Comparison of ENCODE assay signal across 16 mouse cellular contexts in the genomic region with DNA sequence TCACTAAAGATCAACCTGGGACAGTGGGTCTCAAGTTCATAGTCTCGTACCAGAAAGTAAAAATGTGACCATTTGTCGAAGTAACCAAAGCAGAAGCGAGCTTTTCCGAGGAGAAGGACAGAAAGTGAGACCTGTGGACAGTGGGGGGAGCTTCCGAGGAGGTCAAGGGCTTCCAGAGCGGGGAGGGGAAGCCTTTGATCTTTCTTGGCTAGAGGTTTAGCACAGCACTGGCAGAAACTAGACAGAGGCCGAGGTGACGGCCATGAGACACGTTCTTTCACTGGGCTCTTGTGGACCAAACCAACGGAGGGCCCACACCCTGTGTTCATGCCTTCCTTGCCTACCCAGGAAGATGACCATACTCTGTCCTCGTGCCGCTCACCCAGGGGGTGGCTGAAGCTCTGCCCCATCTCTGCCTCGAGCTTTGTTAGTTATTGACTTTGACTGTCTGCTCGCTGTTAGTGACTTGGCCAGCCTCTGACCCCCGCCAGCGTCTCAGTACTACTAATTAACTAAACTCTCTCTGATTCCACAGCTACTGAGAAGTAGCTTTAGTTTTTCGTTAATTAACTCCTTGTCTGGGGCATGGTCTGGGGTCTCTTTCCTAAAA. TPM values are rescaled to one million over a fixed set of nuclear protein-coding genes. Genes with fewer than 3 reads are reported as not detected.
DNase-seq lines count a peak whose midpoint lies in the region; ATAC-seq and TF ChIP-seq lines count a peak whose summit lies in the region.
"Had no signal": no experiment of that assay in that cellular context is flagged by ENCODE, and none has a peak within 500 bp of the region (broad histone marks: within the 10 kb centered on the region; RNA-seq: fewer than 3 reads in every experiment).

No protein-coding gene starts in this region.

- H3K79me2 ChIP-seq in liver, adult 2 months (ENCODE audit: control insufficient read depth, insufficient read depth, low read length) = no peaks in the 10 kb centered on the region

- no peak overlapping the region for H3K4me2 ChIP-seq in liver, embryonic 11.5 days
- H3K4me2 ChIP-seq: embryonic facial prominence, embryonic 12.5 days; heart, embryonic 15.5 days; stomach, embryonic 15.5 days had no signal

- no peak overlapping the region for H3K4me3 ChIP-seq in liver, adult 2 months (ENCODE audit: insufficient read depth, low read depth, low read length)
- no peak overlapping the region for H3K4me3 ChIP-seq in liver, embryonic 11.5 days (ENCODE audit: low read depth, low read length)
- H3K4me3 ChIP-seq in layer of hippocampus, adult 2 months = no peak overlapping the region
- H3K4me3 ChIP-seq: embryonic facial prominence, embryonic 12.5 days; heart, embryonic 15.5 days; hindbrain, embryonic 10.5 days; midbrain, embryonic 10.5 days; stomach, embryonic 15.5 days had no signal

- ATAC-seq in liver, embryonic 11.5 days (replicated peaks; ENCODE audit: low FRiP score) = no peak

- no peak overlapping the region for H3K27ac ChIP-seq in liver, adult 2 months (replicated peaks; ENCODE audit: insufficient read depth, low read depth, low read length)
- no peak overlapping the region for H3K27ac ChIP-seq in liver, embryonic 11.5 days (ENCODE audit: low read depth, low read length)
- no peak overlapping the region for H3K27ac ChIP-seq in layer of hippocampus, adult 2 months
- H3K27ac ChIP-seq: embryonic facial prominence, embryonic 12.5 days; heart, embryonic 15.5 days; hindbrain, embryonic 10.5 days; midbrain, embryonic 10.5 days; stomach, embryonic 15.5 days had no signal

- 37% methylated on average over 17 of the region's 17 CpGs for WGBS in liver, adult 2 months
- 74% methylated on average over 17 of the region's 17 CpGs for WGBS in liver, embryonic 11.5 days

- no peaks in the 10 kb centered on the region for H3K27me3 ChIP-seq in liver, adult 2 months (ENCODE audit: control insufficient read depth, insufficient read depth, low read length)
- H3K27me3 ChIP-seq in liver, embryonic 11.5 days (replicated peaks; ENCODE audit: control insufficient read depth, insufficient read depth, low read length) = no peaks in the 10 kb centered on the region
- H3K27me3 ChIP-seq: embryonic facial prominence, embryonic 12.5 days; stomach, embryonic 15.5 days had no signal

- DNase-seq in liver, adult 2 months (ENCODE audit: extremely low read depth, low read depth, low spot score) = peak; percentile 68
- no peak for DNase-seq in liver, embryonic 11.5 days (ENCODE audit: low spot score)
- DNase-seq in adrenal gland, postnatal 10 days = peak; percentile 32
- peak; percentile 91 for DNase-seq in kidney, adult 11 months
- peak; percentile 69 for DNase-seq in kidney, postnatal 10 days
- DNase-seq in layer of hippocampus, adult 2 months (ENCODE audit: low spot score in 2 of 2) = no peak
- DNase-seq in urinary bladder, postnatal 25 days (ENCODE audit: low spot score) = no peak
- no peak for DNase-seq in ovary, adult 18-20 months (ENCODE audit: low spot score)
- DNase-seq: cerebellum, postnatal 36 days; gastrocnemius, postnatal 14 days; thymus, postnatal 14 days had no signal

- H3K9ac ChIP-seq in liver, adult 2 months (ENCODE audit: low read depth, low read length) = no peak overlapping the region
- no peak overlapping the region for H3K9ac ChIP-seq in liver, embryonic 11.5 days (ENCODE audit: low read depth, low read length)
- H3K9ac ChIP-seq: embryonic facial prominence, embryonic 12.5 days; heart, embryonic 15.5 days; stomach, embryonic 15.5 days had no signal

- no peaks in the 10 kb centered on the region for H3K36me3 ChIP-seq in liver, adult 2 months (ENCODE audit: control insufficient read depth, insufficient read depth, low read length)
- H3K36me3 ChIP-seq in liver, embryonic 11.5 days (ENCODE audit: control insufficient read depth, insufficient read depth, low read length) = no peaks in the 10 kb centered on the region
- H3K36me3 ChIP-seq: embryonic facial prominence, embryonic 12.5 days; heart, embryonic 15.5 days; hindbrain, embryonic 10.5 days; midbrain, embryonic 10.5 days; stomach, embryonic 15.5 days had no signal

- no peaks in the 10 kb centered on the region; the same call in 1 of the 2 replicates for H3K4me1 ChIP-seq in liver, adult 2 months (ENCODE audit: control insufficient read depth, insufficient read depth, low read length)
- 0 out of 2 replicates have a peak, but pooled peaks cover 3% of the 10 kb centered on the region for H3K4me1 ChIP-seq in liver, embryonic 11.5 days (replicated peaks; ENCODE audit: control insufficient read depth, insufficient read depth, low read length)
- H3K4me1 ChIP-seq: embryonic facial prominence, embryonic 12.5 days; heart, embryonic 15.5 days; stomach, embryonic 15.5 days had no signal

- TF ChIP-seq POLR2A in liver, adult 2 months (IDR thresholded peaks at IDR 0.05; ENCODE audit: extremely low read depth, insufficient read depth, low read length) = no peak

- no peaks in the 10 kb centered on the region for H3K9me3 ChIP-seq in liver, embryonic 11.5 days (ENCODE audit: control insufficient read depth, low read length)
- H3K9me3 ChIP-seq: embryonic facial prominence, embryonic 12.5 days; heart, embryonic 15.5 days; hindbrain, embryonic 10.5 days; midbrain, embryonic 10.5 days; stomach, embryonic 15.5 days had no signal

- no peak for TF ChIP-seq CTCF in liver, adult 2 months (IDR thresholded peaks at IDR 0.05; ENCODE audit: low read depth, low read length)
- no peak for TF ChIP-seq CTCF in layer of hippocampus, adult 2 months (conservative IDR thresholded peaks at IDR 0.05)

RNA-seq across cellular contexts. Expression of a gene that starts 4.3 kb away (rescaled TPM):
- 0.09 and 0.13 TPM in 2 replicates for total RNA-seq in liver, adult 2 months (2014; rRNA removed)
- polyA plus RNA-seq in liver, adult 2 months (2012; rRNA removed) = not detected in 2 replicates
- 0.30 and 0.47 TPM in 2 replicates for polyA plus RNA-seq in liver, embryonic 11.5 days (2014; fragmentation: Nextera tagmentation; extraction: Ambion mirVana)
- under 1 TPM; 0.57 to 0.64 TPM for total RNA-seq in adrenal gland, postnatal 10 days (2021)
- total RNA-seq in layer of hippocampus, adult 2 months (2021) = 10 to 100 TPM; 35.2 to 39.5 TPM
- total RNA-seq: gastrocnemius, postnatal 14 days had no signal

Comparison
In these comparisons a context has a peak if more than half of its experiments do, and no peak if none do; other contexts are left out.
1. DNase-seq: peak in liver, adult 2 months (single experiment), adrenal gland, postnatal 10 days (single experiment), kidney, adult 11 months (single experiment) and kidney, postnatal 10 days (single experiment); none in liver, embryonic 11.5 days (single experiment), layer of hippocampus, adult 2 months (0 of 2), urinary bladder, postnatal 25 days (single experiment) and ovary, adult 18-20 months (single experiment).
2. RNA of a gene that starts 4.3 kb away (total RNA-seq): 35.2 to 39.5 TPM in layer of hippocampus, adult 2 months; 0.57 to 0.64 TPM in adrenal gland, postnatal 10 days and 0.09 to 0.13 TPM in liver, adult 2 months; every median in the first group is over 10 times any median in the second.